Mouse (Mus musculus): ENCODE results near the gene Btbd16.

Gene Btbd16

DNA sequence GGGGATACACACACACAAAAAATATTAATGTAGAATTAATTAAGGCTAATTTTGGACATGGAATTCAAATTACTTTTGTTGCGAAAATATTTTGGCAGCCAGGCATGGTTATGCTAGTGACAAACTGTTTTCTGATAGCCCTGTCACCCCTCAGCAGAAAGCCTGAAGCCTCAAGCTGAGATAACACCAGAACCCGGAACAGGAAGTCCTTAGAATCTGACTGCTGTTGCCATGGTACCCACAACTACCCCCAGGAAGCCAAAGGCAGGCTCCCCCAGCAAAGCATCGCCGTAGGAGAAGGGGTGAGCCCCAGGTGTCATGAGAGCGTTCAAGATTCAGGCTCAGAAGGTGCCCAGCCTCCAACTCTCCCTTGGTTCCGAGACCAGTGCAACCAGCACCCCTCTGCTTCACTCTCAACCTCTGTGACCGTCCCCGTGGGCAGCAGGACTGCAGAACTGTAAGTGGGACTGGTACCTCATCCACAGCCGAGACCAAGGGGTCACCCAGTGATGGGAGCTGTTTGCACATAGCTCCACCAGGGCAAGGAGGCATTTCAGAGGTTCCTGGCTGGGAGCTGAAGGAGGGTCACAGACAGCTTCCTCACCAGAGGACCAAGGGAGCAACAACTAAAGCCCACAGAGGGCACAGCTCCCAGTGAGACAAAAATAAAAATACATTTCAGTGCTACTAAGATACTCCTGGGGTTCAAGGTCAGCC is at the start of gene Btbd16:
TSS of gene Btbd16 (plus strand) at position 156 of the 717 bp plus-strand sequence.
- peak; percentile 31 for DNase-seq (ENCODE audit: low read depth, low spot score)

DNA sequence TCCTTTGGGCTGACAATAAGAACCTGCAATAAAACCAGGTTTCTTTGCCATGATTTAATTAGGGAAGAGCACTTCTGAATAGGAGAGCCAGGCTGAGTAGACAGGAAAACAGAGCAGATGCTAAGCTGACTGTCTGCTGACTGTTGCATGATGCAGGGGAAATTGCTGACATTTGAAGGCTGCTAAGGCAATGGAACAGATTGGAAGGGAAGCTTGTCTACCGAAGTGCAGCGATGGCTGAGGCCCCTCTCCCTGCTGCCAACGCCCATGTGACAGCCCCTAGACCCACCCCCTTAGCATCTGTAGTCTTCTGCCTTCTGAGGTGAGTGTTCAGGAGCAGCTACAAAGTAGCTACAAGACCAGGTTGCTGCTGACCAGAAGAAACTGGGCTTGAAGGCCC is 47.7 kb upstream of the Btbd16 start:
- no peak for DNase-seq (ENCODE audit: low read depth, low spot score)

DNA sequence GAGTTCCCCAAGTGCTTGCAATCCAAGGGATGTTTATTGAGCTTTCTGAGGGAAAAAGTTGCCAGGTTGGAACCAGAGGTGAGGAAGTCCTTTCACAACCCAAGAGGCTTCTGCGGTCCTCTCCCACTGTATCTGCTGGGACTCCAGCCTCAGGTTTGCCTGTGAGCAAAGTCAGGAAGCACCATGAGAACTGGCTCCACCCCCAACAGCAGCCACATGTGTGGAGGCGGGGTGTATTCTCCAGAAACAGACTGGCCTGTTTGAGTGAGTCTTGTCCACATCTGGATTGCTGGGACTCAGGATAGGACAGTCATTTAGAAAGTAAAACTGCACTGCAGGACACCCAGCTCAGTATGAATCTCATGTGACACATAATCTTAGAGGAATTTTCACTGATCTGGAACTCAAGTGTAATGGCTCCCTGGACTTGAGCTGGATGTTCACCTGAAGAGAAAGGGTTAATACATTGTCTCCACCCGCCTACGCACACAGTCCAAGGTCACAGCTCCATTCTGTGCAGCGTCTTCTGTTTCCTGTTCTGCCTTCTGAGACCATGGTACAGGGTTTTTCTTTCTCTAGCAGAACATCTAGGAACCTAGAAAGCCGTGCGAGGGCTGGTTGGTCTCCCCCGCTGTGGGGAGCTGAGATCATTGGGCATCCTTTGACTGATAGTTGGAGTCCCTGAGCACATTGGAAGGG is 47.0 kb upstream of the Btbd16 start:
- peak; percentile 28 for DNase-seq (ENCODE audit: low read depth, low spot score)

DNA sequence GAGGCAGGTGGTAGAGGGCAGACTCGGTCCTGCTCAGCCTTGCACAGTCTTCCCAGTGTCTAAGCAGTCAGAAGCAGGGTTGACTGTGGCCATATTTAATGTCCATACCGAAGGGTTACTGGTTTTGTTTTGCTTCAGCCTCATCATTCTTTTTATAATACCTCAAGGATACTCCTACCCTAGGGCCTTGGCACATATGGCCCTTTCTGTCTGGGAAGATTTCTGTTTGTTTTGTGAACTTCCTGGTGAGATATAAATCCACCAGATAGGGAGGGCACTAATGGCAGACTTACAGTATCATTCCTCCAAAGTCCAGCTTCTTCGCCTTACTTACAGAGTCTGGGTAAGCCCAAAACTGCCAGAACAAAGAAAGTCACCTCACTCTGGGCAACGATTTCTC is 46.3 kb upstream of the Btbd16 start:
- DNase-seq (ENCODE audit: low read depth, low spot score), result no peak

DNA sequence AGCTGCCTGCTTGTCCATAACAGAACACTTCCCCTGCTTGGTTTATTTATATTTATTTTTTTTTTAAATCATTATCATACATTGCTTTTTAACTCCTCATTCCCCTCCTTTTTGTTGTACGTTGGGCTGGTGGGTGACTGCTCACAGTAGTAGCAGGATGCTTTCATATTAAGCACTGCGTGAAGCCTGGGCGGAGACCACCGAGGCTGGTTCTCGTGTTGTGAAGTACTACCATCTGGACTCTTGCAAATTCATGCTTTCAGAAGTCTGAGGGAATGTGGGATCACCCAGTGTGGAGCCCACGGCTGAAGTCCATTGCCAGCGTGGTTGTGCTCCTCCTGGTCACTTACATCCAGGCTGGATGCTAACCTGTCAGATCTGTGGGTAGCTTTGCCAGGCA is 42.1 kb upstream of the Btbd16 start:
- no peak for DNase-seq (ENCODE audit: low read depth, low spot score)

- no peak for DNase-seq (ENCODE audit: low read depth, low spot score)
Observed at GRCm38 (mm10) chr7:130732908-130733307, 41.0 kb upstream of the Btbd16 start.

- DNase-seq (ENCODE audit: low read depth, low spot score), result no peak
Observed at GRCm38 (mm10) chr7:130733423-130733822, 40.4 kb upstream of the Btbd16 start.

DNA sequence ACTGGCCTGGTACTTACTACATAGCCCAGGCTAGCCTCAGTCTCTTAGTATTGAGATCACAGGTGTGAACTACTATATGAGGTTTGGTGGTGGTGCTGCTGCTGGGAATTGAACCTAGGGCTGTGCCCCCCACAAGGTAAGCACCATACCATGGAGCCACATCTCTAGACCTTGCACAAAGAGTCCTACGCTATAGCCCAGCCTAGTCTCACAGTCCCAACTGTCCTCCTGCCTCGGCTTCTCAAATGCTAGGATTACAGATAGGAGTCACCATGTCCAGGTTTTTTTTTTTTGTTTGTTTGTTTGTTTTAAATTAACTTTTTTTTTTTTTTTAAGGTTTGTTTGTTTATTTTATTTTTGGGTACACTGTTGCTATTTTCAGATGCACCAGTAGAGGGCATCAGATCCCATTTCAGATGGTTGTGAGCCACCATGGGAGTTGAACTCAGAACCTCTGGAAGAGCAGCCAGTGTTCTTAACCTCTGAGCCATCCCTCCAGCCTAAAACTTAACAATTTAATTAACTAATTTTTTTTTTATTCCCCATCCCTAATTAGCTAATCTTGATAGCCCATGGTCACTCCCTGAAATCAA is 39.6 kb upstream of the Btbd16 start:
- no peak for DNase-seq (ENCODE audit: low read depth, low spot score)

DNA sequence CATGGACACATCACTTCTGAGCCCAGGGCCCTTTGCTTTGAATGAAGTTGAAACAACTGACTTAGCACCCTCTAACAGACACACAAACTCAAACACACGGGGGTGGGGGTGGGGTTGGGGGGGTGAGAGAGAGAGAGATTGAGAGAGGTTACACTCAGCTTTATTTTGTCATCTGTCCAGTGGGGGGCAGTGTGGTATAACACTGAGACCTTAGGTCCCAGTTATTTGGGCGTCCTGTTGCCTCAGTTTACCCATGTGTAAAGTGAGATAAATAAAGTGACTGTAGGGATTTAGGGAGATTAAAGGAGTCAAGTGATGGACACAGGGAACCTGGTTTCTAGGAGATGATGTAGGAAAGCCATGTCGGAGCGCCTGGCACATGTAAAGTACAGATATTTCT is 32.8 kb upstream of the Btbd16 start:
- DNase-seq (ENCODE audit: low read depth, low spot score), result no peak

DNA sequence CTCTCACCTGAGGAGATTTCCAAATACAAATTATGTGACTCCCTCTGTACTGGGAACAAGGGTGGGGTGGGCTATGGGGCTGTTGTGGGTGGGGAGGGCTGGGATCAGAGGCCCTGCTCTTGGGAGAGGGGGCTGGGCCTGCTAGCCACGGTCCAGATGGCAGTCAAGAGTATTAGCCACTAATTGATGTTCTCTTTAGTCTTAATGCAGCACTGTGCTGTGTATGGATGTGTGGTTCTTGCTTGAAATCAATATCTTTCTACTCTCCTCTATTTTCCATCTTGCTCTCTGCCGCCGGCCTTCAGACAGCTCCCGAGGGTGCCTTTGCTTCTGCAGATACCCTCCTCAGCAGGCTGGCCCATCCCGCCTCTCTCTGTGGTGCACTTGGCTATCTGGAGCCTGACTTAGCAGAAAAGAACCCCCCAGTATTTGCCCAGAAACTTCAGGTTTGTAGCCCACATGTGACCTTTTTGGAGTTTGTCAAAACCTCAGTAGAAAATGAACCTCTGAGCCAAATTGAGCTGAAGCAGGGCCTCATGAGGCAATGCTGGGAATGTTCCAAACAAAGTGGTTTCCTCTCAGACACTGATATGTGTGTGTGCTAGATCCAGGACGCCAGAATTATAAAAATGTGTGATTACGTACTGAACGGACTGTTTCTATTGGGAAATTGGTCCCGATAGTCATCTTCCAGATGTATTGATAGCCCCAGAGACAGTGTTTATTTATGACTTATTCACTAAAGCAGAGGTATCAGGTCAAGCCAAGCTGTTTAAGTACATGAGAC is 30.4 kb upstream of the Btbd16 start:
- DNase-seq (ENCODE audit: low read depth, low spot score), result no peak

DNA sequence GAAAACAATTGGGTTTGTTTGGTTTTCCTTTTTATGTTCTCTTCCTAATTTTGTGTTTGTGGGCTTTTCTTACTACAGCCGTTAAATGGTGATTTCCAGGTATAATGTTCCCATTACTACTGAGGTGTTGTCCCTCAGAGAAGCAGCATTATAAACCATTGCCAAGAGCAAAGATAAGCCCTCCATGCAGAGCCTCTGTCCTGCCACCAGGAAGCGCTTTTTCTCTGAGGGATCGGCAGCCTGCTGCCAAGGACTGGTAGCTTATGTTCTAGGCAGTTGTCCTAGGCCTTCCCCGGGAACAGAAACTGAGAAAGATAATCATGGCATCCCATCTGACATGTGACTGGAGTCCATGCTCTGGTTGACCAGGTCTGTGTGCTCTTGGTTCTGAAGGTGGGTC is 24.7 kb upstream of the Btbd16 start:
- no peak for DNase-seq (ENCODE audit: low read depth, low spot score)

DNA sequence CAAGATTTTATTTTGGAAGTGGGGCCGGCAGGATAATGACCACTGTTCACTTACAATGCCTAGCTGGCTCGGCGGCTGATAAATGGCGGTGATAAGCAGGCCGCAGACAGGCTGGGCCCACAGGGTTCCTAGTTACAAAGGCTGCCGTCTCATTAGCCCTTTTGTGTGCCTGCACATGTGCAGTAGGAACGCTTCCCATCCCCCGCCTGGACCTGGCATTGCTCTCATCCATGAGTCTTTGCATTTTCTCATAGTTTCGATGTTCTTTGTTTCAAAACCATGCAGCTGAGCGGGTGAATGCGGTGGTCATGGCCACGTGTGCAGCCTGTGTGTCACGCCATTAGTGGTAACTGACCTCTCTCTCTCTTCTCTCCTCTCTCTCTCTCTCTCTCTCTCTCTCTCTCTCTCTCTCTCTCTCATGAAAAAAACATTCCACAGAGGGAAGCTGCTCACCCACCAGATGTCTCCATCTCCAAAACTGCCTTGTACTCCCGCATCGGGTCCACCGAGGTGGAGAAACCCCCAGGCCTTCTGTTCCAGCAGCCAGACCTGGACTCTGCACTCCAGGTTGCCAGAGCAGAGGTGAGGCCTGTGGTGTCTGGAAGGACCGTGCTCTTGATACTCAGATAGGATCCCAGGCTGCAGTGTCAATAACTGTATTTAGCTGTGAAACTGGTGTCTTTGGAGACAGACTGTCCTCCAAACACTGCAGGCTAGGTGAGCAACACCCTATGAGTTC is 22.9 kb upstream of the Btbd16 start:
- no peak for DNase-seq (ENCODE audit: low read depth, low spot score)

DNA sequence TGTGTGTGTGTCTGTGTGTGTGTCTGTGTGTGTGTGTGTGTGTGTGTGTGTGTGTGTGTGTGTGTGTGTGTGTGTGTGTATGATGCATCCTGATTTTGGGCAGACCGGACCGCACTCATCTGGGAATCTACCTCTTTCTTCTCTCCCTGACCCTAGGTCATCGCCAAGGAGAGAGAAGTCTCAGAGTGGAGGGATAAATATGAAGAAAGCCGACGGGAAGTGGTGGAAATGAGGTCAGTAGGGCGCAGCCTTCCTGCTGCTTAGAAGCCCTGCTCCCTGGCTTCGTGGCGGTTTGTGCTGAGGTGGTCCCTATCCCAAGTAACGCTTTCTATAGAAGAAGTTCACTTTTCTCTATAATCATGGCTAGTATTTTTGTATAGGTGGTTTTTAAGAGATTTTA is 22.2 kb upstream of the Btbd16 start:
- no peak for DNase-seq (ENCODE audit: low read depth, low spot score)

- no peak for DNase-seq (ENCODE audit: low read depth, low spot score)
Observed at GRCm38 (mm10) chr7:130754790-130755189, 19.1 kb upstream of the Btbd16 start.

GRCm38 (mm10) chr7:130756343-130756835 is 17.5 kb upstream of the Btbd16 start:
- DNase-seq (ENCODE audit: low read depth, low spot score), result no peak

- no peak for DNase-seq (ENCODE audit: low read depth, low spot score)
Observed at GRCm38 (mm10) chr7:130757326-130757865, 16.5 kb upstream of the Btbd16 start.

DNA sequence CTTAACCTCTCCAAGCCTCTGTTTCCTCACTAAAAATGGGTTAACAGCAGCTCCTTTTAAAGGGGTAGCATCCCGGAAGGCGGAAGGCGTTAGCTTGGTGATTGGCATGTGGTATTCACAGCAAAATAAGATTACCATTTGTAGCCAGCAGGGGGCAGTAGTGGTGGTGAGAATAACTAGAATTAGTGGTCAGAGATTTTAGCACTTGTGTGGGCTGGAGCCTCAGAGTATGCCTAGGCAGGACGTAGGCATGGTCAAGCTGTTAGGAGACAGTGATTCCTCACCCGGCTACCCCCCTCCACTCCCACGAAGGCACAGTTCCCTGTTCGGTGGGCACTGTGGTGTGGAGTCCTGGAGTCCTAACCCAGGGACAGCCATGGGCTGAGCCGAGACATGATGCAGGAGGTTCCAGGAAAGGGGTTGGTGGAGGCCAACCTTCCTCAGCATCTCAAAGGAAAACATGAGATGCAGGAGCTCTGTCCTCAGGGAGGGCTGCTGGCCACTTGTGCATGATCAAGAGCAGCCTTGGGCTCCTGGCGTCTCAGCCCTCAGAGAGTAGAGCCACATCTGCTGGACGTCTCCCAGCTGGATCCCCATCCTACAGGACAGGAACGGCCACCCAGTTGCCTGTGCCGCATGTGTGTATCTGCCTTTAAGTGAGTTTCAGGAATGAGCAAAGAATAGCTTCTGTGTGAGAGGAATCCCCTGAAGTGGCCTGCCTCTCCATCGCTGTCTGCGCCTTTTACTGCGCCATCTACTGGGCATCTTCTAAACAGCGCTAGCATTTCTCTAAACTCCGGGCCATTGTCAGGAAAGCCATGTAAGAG is 11.6 kb upstream of the Btbd16 start:
- DNase-seq (ENCODE audit: low read depth, low spot score), result peak; percentile 65

- no peak for DNase-seq (ENCODE audit: low read depth, low spot score)
Observed at GRCm38 (mm10) chr7:130764160-130764559, 9.7 kb upstream of the Btbd16 start.

DNA sequence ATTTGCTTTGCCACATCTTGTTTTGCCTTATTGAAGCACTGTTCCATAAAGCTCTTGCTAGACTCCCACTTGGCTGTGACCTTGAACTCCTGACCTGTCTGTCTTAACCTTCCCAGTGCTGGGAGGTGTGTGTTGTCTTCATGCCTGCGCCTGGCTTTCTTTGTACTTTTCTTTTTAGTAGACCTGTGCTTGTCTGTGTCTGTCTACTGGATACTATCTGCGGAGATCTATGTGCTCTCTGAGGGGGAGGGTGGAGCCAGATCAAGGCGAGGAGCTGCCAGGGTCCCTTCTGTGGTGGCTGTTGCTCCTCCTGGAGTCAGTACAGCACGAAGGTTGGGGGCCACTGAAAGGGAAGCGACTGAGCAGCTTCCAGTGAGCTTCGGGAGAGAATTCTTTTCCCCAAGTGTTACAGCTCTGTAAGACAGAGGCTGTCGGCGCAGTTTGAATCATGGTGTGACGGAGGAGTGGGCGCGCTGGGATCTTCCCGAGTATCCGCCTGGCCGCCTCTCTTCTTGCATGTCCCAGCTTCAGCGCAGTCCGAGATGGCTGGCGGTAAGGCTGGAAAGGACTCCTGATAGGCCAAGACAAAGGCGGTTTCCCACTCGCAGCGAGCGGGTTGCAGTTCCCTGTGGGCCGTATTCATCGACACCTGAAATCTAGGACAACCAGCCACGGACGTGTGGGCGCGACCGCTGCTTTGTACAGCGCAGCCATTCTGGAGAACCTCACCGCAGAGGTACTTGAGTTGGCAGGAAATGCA is 7.3 kb upstream of the Btbd16 start:
- DNase-seq (ENCODE audit: low read depth, low spot score), result no peak

Data from CD4-positive helper T cell, adult 2 months (primary cell).